Mouse (Mus musculus): Measurements from ENCODE around the gene Rbm42.
A peak's percentile ranks its signal among the peaks of the same experiment; 100 is the strongest.

Rbm42 gene

DNA sequence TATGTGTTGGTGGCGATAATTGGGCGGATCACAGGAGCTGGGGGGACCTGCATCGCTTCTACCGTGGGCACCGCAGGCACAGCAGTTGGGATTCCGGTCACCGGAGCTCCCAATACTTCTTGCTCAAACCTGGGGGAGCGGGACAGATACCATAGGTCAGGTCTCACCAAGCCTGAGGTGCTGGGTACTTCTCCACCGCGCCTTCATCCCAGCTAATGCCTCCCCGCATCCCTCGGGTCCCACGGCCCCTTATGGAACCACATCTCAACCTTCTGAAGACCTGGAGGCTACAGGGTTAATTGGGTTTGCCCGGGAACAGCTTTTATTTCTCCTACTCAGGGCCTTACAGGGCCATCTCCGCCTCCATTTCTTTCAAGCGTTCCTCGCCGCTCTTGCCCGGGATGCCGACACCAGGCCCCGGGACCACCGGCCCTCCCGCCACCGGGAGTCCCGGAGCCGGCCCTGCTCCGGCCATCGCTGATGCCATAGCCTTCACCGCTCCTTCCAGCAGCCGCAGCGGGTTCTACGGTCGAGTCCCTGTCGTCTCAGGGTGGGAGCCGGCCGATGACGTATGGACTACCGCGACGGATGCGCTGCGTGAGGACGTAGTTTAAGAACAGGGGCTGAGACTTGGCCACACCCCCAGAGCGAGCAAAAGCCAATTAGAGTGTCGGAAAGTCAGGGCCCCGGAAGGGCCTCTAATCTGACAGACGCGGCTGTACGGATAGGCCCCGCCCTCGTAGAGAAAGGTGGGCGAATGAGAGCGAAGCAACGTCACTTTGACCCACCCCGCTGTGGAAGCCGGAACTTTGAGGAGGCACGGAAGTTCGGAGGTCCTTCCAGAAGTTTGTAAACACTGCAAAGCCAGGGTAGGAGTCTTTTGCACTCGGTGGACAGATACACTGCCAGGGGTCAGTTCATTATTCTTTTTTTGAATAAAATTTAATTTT, at the start of gene Rbm42:
Rbm42 (minus strand) TSS at position 727 of the 950 bp plus-strand sequence.
- peak; percentile 99 for DNase-seq

DNA sequence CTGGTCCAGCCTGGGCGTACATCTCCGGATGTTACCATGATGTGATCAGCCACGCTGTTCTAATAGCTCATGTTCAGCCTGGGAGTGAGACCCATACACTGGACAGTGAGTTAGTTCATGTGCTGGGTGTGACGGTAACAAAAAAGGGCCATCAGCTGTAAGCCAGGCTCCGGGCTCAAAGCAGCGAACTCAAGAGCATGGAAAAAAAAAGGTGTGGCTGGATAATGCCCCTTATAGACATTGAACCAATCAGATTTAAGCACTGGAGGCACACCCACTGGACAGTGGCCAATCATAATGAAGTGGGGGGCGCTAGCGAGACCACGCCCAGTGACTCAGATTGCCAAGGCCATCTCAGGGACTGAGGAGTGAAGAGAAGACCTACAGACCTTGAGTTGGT, 48.5 kb upstream of the Rbm42 start, which contains the start of gene 2200002J24Rik:
2200002J24Rik (plus strand) TSS at position 338 of the 400 bp plus-strand sequence.
- DNase-seq, result peak; percentile 42

DNA sequence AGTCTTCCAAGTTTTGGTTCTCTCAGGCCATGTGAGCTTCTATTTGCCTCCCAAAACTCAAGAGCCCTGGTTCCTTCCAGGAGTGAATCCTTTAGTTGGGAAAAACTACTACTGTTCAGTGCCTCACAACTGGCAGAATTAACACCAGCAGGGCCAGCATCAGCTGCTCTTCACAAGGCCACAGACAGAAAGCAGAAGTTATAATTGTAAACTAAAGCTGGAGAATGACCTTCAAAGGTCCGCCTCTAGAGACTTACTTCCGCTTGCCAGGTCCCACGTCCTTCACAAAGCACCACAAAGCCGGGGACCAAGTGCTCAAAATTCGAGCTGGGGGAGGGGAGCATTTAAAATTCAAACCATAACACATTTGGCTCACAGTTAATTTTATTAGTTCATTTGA, 48.0 kb upstream of the Rbm42 start:
- DNase-seq, result no peak

DNA sequence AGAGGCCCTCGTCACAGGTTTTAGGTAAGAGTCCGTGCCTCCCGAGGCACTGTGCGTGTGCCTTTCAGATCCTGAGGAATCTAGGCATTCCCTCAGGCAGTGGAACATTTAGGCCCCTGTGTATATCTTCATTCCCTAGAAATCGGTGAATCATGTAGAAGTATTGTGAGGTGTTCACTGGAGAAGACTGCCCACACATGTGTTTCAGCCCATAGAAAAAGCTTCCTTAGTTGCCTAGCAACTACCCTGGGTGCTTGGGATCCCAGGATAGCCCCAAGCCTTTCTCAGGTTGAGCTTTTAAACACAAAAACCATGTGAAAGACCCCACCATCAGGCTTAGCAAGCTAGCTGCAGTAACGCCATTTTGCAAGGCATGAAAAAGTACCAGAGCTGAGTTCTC, 38.2 kb upstream of the Rbm42 start:
- DNase-seq, result no peak

DNA sequence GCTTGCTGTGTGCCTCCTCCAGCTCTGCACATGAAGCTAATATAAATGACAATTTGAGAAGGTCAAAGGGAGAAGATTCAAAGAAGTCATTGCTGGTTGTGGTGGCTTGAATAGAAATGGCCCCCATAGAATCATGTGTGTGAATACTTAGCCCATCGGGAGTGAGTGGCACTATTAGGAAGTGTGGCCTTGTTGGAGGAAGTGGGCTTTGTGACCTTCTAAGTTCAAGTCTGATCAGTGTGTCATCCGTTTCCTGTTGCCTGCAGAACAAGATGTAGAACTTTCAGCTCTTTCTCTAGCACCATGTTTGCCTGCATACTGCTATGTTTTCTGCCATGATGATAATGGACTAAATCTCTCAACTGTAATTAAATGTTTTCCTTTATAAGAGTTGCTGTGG, 33.3 kb upstream of the Rbm42 start:
- DNase-seq, result no peak

- DNase-seq, result no peak
These were observed 31.8 kb upstream of the Rbm42 start for GRCm38 (mm10) chr7:30681897-30682296.

DNA sequence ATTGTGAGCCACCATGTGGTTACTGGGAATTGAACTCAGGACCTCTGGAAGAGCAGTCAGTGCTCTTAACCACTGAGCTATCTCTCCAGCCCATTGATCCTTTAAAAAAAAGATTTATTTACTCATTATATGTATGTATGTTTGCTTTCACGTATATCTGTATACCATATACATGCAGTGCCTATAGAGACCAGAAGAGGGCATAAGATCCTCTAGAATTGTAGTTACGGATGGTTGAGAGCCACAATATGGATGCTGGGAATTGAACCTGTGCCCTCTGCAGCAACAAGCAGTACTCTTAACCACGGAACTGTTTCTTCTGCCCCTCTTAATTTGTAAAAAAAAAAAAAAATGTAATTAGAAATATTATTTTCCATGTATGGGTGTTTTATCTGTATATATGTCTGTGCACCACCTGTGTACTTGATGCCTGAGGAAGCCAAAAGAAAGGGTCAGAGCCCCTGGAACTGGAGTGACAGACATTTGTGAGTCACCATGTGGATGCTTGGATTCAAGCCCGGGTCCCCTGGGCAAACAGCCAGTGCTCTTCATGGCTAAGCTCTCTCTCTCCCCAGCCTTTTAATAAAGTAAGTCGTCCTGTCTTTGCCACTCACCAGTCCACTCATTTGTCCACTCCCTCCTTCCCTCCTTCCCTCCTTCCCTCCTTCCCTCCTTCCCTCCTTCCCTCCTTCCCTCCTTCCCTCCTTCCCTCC, 28.3 kb upstream of the Rbm42 start:
- no peak for DNase-seq

GRCm38 (mm10) chr7:30671480-30671879, 21.4 kb upstream of the Rbm42 start, which contains the start of gene Pmis2:
Pmis2 (minus strand) TSS chr7:30671605.
- no peak for DNase-seq

GRCm38 (mm10) chr7:30669229-30669628, 19.1 kb upstream of the Rbm42 start:
- peak; percentile 14 for DNase-seq

DNA sequence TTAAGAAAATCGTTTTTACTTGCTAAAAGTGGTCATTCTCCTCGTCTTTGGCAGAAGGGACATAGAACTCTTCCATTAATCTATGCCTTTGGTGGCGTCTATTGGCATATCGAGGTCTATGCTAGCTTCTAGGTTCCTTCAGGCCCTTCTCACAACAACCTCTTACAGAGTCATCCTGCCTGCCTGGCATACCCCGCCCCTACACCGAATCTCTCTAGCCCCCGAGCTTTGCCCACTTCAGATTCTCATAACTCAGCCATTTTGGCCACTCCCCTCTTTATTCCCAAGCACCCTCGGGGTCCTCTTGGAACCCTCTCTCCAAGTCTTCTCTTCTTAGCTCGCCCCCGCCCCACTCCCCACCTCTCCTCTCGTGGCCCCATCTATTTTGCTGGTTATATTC, 15.2 kb upstream of the Rbm42 start:
- peak; percentile 36 for DNase-seq

- DNase-seq, result peak; percentile 95
These were observed 14.5 kb upstream of the Rbm42 start, which contains the start of gene Haus5 for GRCm38 (mm10) chr7:30664529-30665200. Haus5 (minus strand) TSS chr7:30664994.

DNA sequence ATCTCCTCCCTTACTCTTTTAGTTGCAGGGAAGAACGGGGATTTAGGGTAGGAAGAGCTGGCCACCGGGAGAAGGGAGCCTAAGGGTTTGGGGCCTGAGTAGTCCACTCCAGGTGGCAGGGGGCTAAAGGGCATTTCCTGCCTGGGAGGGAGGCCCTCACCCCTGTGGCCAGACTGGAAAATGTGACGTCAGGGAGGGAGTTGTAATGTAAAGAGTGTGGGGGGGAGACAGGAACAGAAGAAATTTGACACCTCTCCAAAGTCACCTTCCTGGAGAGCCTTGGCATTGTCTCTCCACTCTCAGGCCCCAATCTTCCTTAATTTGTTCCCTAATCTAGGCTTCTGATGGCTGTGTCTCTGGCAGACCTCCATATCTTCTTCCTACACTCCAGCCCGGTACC, 11.0 kb downstream of the Rbm42 start:
- peak; percentile 26 for DNase-seq

DNA sequence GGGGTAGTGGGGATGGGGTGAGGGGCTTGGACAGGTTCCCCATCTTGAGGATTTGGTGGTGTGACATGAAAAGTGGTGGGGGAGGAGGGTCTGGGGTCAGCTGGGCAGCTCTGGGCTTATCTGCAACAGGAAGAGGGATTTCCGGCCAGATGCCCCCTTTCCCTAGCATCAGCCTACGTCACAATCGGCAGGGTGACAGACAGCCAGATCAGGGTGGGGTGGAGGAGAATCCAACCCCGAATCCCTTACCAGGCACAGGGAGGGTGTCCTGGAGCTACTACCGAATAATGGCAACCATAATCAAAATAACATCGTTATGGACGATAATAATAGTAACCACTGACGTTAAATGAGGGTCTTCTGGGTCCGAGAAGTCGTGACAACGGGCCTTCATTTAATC, 13.7 kb downstream of the Rbm42 start:
- DNase-seq, result peak; percentile 13

GRCm38 (mm10) chr7:30635752-30636151, 14.4 kb downstream of the Rbm42 start, which contains the start of gene Etv2:
Etv2 (minus strand) TSS chr7:30635852.
- DNase-seq, result no peak

DNA sequence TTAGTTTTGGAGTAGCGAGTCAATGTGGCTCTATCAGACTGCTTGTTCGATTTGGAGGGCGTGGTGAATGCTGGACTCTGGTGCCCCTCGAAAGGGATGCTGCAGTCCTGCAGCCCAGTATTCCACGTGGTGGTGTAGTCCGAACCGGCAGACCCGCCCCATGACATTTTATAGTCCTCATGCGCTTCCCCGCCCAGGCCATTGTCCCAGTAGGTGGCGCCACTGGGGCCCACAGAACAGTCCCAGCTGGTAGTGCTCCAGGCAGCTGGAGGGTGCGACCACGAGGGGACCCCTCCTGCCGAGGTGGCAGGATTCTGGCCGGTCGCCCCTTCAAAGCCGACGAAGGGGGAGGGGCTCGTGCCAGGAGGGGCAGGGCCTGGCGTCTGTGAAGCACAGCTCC, 15.5 kb downstream of the Rbm42 start:
- DNase-seq, result peak; percentile 80

DNA sequence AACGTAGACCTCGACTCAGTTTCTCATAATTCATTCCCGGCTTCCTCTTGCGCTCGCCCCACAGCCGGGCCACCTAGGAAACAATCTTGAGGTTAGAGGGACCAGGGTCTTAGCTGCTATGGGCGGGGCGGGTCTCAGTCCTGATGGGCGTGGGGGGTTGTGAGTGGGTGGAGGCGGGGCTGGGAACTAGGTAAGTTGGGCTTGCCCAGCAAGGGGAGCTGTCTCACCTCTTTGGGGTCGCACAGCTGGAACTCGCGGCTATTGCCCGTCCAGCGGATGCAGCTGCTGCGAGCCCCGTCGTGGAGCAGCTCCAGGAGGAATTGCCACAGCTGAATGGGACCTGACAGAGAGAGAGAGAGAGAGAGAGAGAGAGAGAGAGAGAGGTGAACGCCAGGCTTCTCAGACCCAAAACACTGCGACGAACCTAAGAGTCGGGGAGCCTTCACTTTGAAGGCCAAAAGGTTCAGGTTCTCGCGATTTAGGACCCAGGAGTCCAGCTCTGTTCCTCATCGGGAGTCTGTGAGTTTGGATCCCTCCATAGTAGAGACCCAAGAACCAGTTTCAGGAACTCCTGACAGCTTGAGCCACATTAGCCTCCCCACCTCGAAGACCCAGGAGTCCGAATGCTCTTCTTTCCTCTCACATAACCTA, 16.2 kb downstream of the Rbm42 start:
- no peak for DNase-seq

GRCm38 (mm10) chr7:30629013-30629412, 21.1 kb downstream of the Rbm42 start:
- DNase-seq, result no peak

DNA sequence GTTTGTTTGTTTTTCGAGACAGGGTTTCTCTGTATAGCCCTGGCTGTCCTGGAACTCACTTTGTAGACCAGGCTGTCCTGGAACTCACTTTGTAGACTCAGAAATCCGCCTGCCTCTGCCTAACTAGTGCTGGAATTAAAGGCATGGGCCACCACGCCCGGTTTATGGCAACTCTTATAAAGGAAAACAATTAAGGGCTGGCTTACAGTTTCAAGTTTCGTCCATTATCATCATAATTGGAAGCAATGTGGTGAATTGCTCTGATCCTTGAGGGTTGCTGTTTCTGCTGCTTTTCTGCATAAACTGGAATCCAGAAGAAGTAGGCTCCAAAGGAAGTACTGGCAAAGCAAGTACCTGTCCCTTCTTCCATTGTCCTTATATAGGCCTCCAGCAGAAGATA, 23.5 kb downstream of the Rbm42 start:
- no peak for DNase-seq

GRCm38 (mm10) chr7:30625530-30626384, 24.4 kb downstream of the Rbm42 start, which contains the start of gene Cox6b1:
Cox6b1 (minus strand) TSS chr7:30626151.
- DNase-seq, result peak; percentile 95

DNA sequence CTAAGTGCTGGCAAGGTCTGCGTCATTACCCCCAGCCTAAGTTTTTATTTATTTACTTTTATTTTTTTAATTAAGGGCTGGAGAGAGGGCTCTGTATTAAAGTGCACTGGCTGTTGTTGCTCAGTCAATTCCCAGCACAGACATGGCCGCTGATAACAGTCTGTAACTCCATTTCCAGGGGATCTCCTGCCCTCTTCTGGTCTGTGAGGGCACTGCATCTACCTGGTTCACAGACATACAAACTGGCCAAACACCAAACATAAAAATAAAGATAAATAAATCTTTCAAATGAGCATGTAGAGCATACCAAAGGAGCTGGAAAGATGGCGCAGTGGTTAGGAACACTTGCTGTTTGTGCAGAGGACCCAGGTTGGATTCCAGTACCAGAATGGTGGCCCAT, 30.9 kb downstream of the Rbm42 start:
- no peak for DNase-seq

DNA sequence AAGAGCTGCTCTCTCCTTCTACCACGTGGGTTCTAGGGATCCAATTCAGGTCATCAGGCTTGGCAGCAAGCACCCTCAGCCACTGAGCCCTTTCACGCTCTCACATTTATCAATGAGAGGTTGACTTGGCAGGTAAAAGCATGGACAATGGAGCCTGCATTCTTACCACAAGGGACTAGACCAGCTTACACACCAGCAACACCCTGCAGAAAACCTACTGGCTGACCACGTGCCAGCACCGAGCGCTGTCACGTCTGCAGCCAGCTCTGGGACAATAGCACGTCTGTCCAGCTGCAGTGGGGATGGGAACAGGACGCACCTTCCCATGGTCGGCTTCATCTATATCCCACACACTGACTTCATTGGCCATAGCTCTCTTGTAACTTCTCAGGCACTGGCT, 31.5 kb downstream of the Rbm42 start:
- no peak for DNase-seq
